Mouse (Mus musculus) lung, postnatal 0 days (tissue): ENCODE measurements around the gene Dtd2. TPM values are rescaled to one million over a fixed set of nuclear protein-coding genes. Genes with fewer than 3 reads are reported as not detected.
A peak's percentile ranks its signal among the peaks of the same experiment; 100 is the strongest.

Experiments used
- ATAC-seq: fragments of 200-750 bp; cut with Nextera tagmentation; 2 replicates; pipeline ENCODE4 v1.8.0; 2017; ENCODE audit warnings: moderate library complexity
- DNase-seq: peaks from one replicate; pipeline ENCODE4 v3.0.0-alpha.2; 2016; ENCODE audit warnings: low spot score
- H3K27ac ChIP-seq: fragments of 300-500 bp; sonication (generic); 2 replicates; pipeline ENCODE4 v1.5.1; 2014; ENCODE audit warnings: antibody characterized with exemption, mild to moderate bottlenecking, low read length, mixed read lengths
- H3K27me3 ChIP-seq: fragments of 300-500 bp; sonication (generic); replicated peaks from 2 replicates; pipeline ENCODE4 v1.6.1; 2014; ENCODE audit warnings: low read length, mixed read lengths; ENCODE audit not compliant: insufficient read depth
- H3K36me3 ChIP-seq: fragments of 300-500 bp; sonication (generic); 2 replicates; pipeline ENCODE4 v1.6.1; 2014; ENCODE audit warnings: low read length, mixed read lengths; ENCODE audit not compliant: insufficient read depth
- H3K4me1 ChIP-seq: fragments of 300-500 bp; sonication (generic); 2 replicates; pipeline ENCODE4 v1.6.1; 2014; ENCODE audit warnings: antibody characterized with exemption, low read depth, low read length, mixed read lengths; ENCODE audit not compliant: insufficient read depth
- H3K4me2 ChIP-seq: fragments of 300-500 bp; sonication (generic); replicated peaks from 2 replicates; pipeline ENCODE4 v1.6.1; 2014; ENCODE audit warnings: low read depth, mild to moderate bottlenecking, low read length, moderate library complexity, mixed read lengths
- H3K4me3 ChIP-seq: fragments of 300-500 bp; sonication (generic); 2 replicates; pipeline ENCODE4 v1.5.1; 2014; ENCODE audit warnings: low read depth, low read length
- H3K9ac ChIP-seq: fragments of 300-500 bp; sonication (generic); replicated peaks from 2 replicates; pipeline ENCODE4 v1.6.1; 2014; ENCODE audit warnings: low read depth, mild to moderate bottlenecking
- H3K9me3 ChIP-seq: fragments of 300-500 bp; sonication (generic); 2 replicates; pipeline ENCODE4 v1.6.1; 2016; ENCODE audit warnings: low read length, mixed read lengths
- CTCF ChIP-seq: IDR thresholded peaks from 2 replicates; pipeline ENCODE4 v1.5.1; 2016; ENCODE audit warnings: antibody characterized with exemption, mild to moderate bottlenecking
- EP300 ChIP-seq: IDR thresholded peaks from 2 replicates; pipeline ENCODE4 v1.6.1; 2016; ENCODE audit warnings: antibody characterized with exemption, mild to moderate bottlenecking, control low read depth
- WGBS: fragments of 180-500 bp; shearing (Covaris S2); extraction: QIAGEN DNeasy Blood & Tissue Kit; methylation state at CpG from one replicate; pipeline ENCODE4 v1.1.7; 2014; 5-methylcytosine and 5-hydroxymethylcytosine counted together
- polyA plus RNA-seq: library from polyadenylated mRNA; unstranded; fragments of >200 nt; fragmentation: Nextera tagmentation; extraction: Ambion mirVana; gene quantifications from 2 replicates; pipeline ENCODE4 v1.2.1, GENCODE M21; 2015

The Dtd2 gene
- polyA plus RNA-seq, 1 experiment from 2014 or later = 20.1 TPM

DNA sequence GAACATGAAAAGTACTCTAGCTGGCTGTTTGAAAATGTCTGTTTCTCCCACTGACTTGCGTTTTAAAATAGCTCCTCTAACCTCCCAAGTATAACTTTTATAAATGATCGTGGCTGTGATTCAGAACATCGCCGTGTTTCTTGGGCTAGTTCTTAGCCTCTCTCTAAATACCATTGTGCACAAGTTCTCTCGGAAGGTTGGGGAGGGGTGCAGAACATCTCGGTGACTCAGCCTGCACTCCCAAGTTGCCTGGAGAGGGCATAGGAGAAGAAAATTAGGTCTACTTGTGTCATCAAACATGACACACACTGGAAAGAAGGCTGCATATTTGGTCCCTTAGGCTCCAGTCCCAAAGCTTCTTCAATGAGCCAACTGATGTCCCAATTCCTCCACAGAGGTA lies 26.0 kb upstream of the Dtd2 start:
- ATAC-seq = no peak

GRCm38 (mm10) chr12:52027963-52028362 lies 21.7 kb upstream of the Dtd2 start, which contains the start of gene Gpr33:
TSS of gene Gpr33 (minus strand) at chr12:52028063.
- TF ChIP-seq EP300 = no peak
- no peak for TF ChIP-seq CTCF
- no peaks in the 10 kb centered on the region for H3K4me1 ChIP-seq
- H3K4me2 ChIP-seq = no peak within 1 kb of the TSS
- no peaks in the 10 kb centered on the region for H3K9me3 ChIP-seq
- WGBS = 85% methylated on average over 3 of the region's 3 CpGs
- no peak within 1 kb of the TSS for H3K9ac ChIP-seq
- no peak within 1 kb of the TSS for H3K4me3 ChIP-seq
- DNase-seq = no peak
- no peak for ATAC-seq
- no peak within 1 kb of the TSS for H3K27ac ChIP-seq
- H3K36me3 ChIP-seq = no peaks in the 10 kb centered on the region
- no peaks in the 10 kb centered on the region for H3K27me3 ChIP-seq

More for the DNA sequence above, 26.0 kb upstream of the Dtd2 start:
- H3K9me3 ChIP-seq = no peaks in the 10 kb centered on the region
- no peak overlapping the region for H3K4me3 ChIP-seq
- H3K27me3 ChIP-seq = no peaks in the 10 kb centered on the region
- no peak for DNase-seq
- H3K36me3 ChIP-seq = no peaks in the 10 kb centered on the region
- no peak overlapping the region for H3K9ac ChIP-seq
- no peak overlapping the region for H3K27ac ChIP-seq
- WGBS = 80% methylated on average over 6 of the region's 6 CpGs
- no peak overlapping the region for H3K4me2 ChIP-seq
- TF ChIP-seq EP300 = no peak
- no peak for TF ChIP-seq CTCF
- no peaks in the 10 kb centered on the region for H3K4me1 ChIP-seq

DNA sequence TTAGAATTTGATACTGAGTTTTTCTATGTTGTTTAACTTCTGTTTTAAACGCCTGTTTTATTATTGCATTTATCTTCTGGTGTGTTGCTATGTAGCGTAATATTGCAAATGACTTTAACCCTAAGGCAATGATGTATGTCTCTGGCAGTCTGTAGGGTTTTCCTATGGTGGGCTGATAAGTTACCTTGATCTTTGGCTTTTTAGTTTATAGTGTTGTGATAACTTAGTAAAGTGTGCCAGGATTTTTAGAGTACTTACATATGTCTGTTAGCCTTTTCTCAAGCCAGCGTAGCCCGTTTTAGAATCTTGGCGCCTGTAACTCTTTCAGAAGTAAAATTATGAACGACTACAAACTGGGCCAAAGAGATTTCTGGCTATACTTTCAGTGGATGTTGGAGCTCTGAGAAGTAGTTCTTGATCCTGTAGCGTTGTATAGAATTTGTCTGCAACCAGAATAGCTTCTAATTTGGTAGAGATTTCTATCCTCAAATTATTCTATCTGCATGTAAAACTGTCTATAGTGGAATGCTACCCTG lies 8.3 kb upstream of the Dtd2 start:
- DNase-seq = peak; percentile 32

DNA sequence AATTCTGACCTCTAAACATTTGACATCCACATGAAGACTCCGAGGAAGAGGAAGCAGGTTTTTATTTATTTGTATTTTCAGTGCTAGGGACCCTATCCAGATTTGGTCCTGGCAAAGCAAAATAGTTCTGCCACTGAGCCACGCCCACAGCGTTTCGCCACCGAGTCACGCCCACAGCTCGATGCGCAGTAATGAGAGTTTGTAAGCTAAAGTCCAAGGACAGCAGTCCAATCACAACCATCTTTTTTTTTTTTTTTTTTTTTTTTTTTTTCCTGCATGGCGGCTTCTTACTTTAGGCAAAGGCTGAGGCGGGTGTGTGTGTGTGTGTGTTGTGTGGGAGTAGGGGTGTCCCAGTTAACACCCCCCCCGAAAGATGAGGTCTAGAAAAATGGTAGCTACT lies 7.7 kb upstream of the Dtd2 start:
- 46% methylated on average over 11 of the region's 11 CpGs for WGBS
- Histone ChIP-seq H3K4me1 (no peaks in the 10 kb centered on the region), H3K4me3 (no peak overlapping the region), H3K36me3 (no peaks in the 10 kb centered on the region), H3K9me3 (no peaks in the 10 kb centered on the region), H3K9ac (no peak overlapping the region), H3K27ac (no peak overlapping the region), H3K27me3 (no peaks in the 10 kb centered on the region), H3K4me2 (no peak overlapping the region)
- TF ChIP-seq EP300 = no peak
- TF ChIP-seq CTCF = no peak
- DNase-seq (peak; percentile 61), ATAC-seq (peak; percentile 37; the same call in 1 of the 2 replicates)

More for the DNA sequence above, 8.3 kb upstream of the Dtd2 start:
- TF ChIP-seq CTCF (no peak), EP300 (no peak)
- WGBS = 52% methylated on average over 7 of the region's 7 CpGs
- Histone ChIP-seq H3K4me2 (no peak overlapping the region), H3K27me3 (no peaks in the 10 kb centered on the region), H3K4me3 (no peak overlapping the region), H3K9ac (no peak overlapping the region), H3K36me3 (no peaks in the 10 kb centered on the region), H3K4me1 (no peaks in the 10 kb centered on the region), H3K27ac (no peak overlapping the region), H3K9me3 (no peaks in the 10 kb centered on the region)
- no peak for ATAC-seq

GRCm38 (mm10) chr12:52013274-52013673 lies 7.0 kb upstream of the Dtd2 start:
- ATAC-seq (0 out of 2 replicates have a peak, but pooled peaks have one; percentile 16), DNase-seq (peak; percentile 59)
- 20% methylated on average over 9 of the region's 9 CpGs for WGBS
- Histone ChIP-seq H3K4me2 (peak overlapping the region; percentile 15; the same call in 1 of the 2 replicates), H3K27me3 (no peaks in the 10 kb centered on the region), H3K27ac (no peak overlapping the region), H3K36me3 (no peaks in the 10 kb centered on the region), H3K9me3 (no peaks in the 10 kb centered on the region), H3K4me1 (no peaks in the 10 kb centered on the region), H3K4me3 (no peak overlapping the region), H3K9ac (no peak overlapping the region)
- TF ChIP-seq CTCF (no peak), EP300 (no peak)

- ATAC-seq (no peak), DNase-seq (no peak)
- Histone ChIP-seq H3K9ac (no peak overlapping the region), H3K27ac (no peak overlapping the region), H3K9me3 (no peaks in the 10 kb centered on the region), H3K4me1 (no peaks in the 10 kb centered on the region), H3K4me3 (no peak overlapping the region), H3K36me3 (no peaks in the 10 kb centered on the region), H3K4me2 (no peak overlapping the region), H3K27me3 (no peaks in the 10 kb centered on the region)
- TF ChIP-seq CTCF (no peak), EP300 (no peak)
- WGBS = 42% methylated on average over 8 of the region's 8 CpGs
Measured at GRCm38 (mm10) chr12:52012159-52012558, 5.9 kb upstream of the Dtd2 start.

GRCm38 (mm10) chr12:52010630-52010961 lies 4.3 kb upstream of the Dtd2 start:
- H3K9ac ChIP-seq = no peak overlapping the region
- H3K4me3 ChIP-seq = no peak overlapping the region
- H3K36me3 ChIP-seq = no peaks in the 10 kb centered on the region
- H3K27ac ChIP-seq = no peak overlapping the region
- H3K9me3 ChIP-seq = no peaks in the 10 kb centered on the region
- H3K4me2 ChIP-seq = peak overlapping the region; percentile 28; the same call in 1 of the 2 replicates
- H3K4me1 ChIP-seq = no peaks in the 10 kb centered on the region; the same call in 1 of the 2 replicates
- DNase-seq (peak; percentile 71), ATAC-seq (no peak)
- no peaks in the 10 kb centered on the region for H3K27me3 ChIP-seq
- no peak for TF ChIP-seq EP300
- peak; percentile 64 for TF ChIP-seq CTCF
- 48% methylated on average over 2 of the region's 2 CpGs for WGBS
